Mouse (Mus musculus) hindbrain, postnatal 0 days (tissue): ENCODE data around the gene Nbea. TPM values are rescaled to one million over a fixed set of nuclear protein-coding genes. Genes with fewer than 3 reads are reported as not detected.

Source experiments
- ATAC-seq: fragments of 200-750 bp; cut with Nextera tagmentation; 2 replicates; pipeline ENCODE4 v1.8.0; 2017; ENCODE audit warnings: mild to moderate bottlenecking, moderate TSS enrichment, moderate library complexity
- DNase-seq: peaks from one replicate; pipeline ENCODE4 v3.0.0-alpha.2; 2015; ENCODE audit warnings: low spot score
- H3K27ac ChIP-seq: fragments of 300-500 bp; sonication (generic); 2 replicates; pipeline ENCODE4 v1.5.1; 2014; ENCODE audit warnings: mild to moderate bottlenecking
- H3K27me3 ChIP-seq: fragments of 300-500 bp; sonication (generic); 2 replicates; pipeline ENCODE4 v1.6.1; 2014; ENCODE audit warnings: low read length, mixed read lengths; ENCODE audit not compliant: insufficient read depth
- H3K36me3 ChIP-seq: fragments of 300-500 bp; sonication (generic); 2 replicates; pipeline ENCODE4 v1.6.1; 2014; ENCODE audit warnings: low read length, mixed read lengths; ENCODE audit not compliant: insufficient read depth
- H3K4me1 ChIP-seq: fragments of 300-500 bp; sonication (generic); 2 replicates; pipeline ENCODE4 v1.6.1; 2014; ENCODE audit warnings: antibody characterized with exemption, low read length, mixed read lengths; ENCODE audit not compliant: insufficient read depth
- H3K4me2 ChIP-seq: fragments of 300-500 bp; sonication (generic); 2 replicates; pipeline ENCODE4 v1.6.1; 2014; ENCODE audit warnings: low read depth, mild to moderate bottlenecking, low read length, moderate library complexity, mixed read lengths
- H3K4me3 ChIP-seq: fragments of 300-500 bp; sonication (generic); 2 replicates; pipeline ENCODE4 v1.5.1; 2014; ENCODE audit warnings: low read length
- H3K9ac ChIP-seq: fragments of 300-500 bp; sonication (generic); replicated peaks from 2 replicates; pipeline ENCODE4 v1.6.1; 2014; ENCODE audit warnings: mild to moderate bottlenecking, low read length, moderate library complexity, mixed read lengths
- H3K9me3 ChIP-seq: fragments of 300-500 bp; sonication (generic); 2 replicates; pipeline ENCODE4 v1.6.1; 2016; ENCODE audit warnings: low read length, mixed read lengths
- CTCF ChIP-seq: IDR thresholded peaks from 2 replicates; pipeline ENCODE4 v1.5.1; 2016; ENCODE audit warnings: antibody characterized with exemption, control low read depth, low read depth
- WGBS: fragments of 180-500 bp; shearing (Covaris S2); extraction: QIAGEN DNeasy Blood & Tissue Kit; methylation state at CpG from one replicate; pipeline ENCODE4 v1.1.7; 2014; 5-methylcytosine and 5-hydroxymethylcytosine counted together
- polyA plus RNA-seq: library from polyadenylated mRNA; unstranded; fragments of >200 nt; fragmentation: Nextera tagmentation; extraction: Ambion mirVana; gene quantifications from 2 replicates; pipeline ENCODE4 v1.2.1, GENCODE M21; 2015
- total RNA-seq: library from RNA; depleted of rRNA; stranded (reverse); fragments of >200 nt; gene quantifications from 2 replicates; pipeline ENCODE4 v1.2.3, GENCODE M21; 2014

Gene Nbea
- total and polyA plus RNA-seq, 2 experiments from 2014 or later, result 53.4 to 190 TPM

GRCm38 (mm10) chr3:55612459-55613115 lies 570.9 kb downstream of the Nbea start:
- H3K9ac ChIP-seq, result no peak overlapping the region
- no peak for TF ChIP-seq CTCF
- H3K27ac ChIP-seq, result no peak overlapping the region
- 67% methylated on average over 5 of the region's 5 CpGs for WGBS
- no peak for DNase-seq
- no peak overlapping the region for H3K4me3 ChIP-seq
- H3K27me3 ChIP-seq, result no peaks in the 10 kb centered on the region
- H3K4me1 ChIP-seq, result no peaks in the 10 kb centered on the region
- ATAC-seq, result no peak
- H3K9me3 ChIP-seq, result no peaks in the 10 kb centered on the region
- H3K4me2 ChIP-seq, result no peak overlapping the region
- no peaks in the 10 kb centered on the region for H3K36me3 ChIP-seq

- DNase-seq (no peak), ATAC-seq (no peak)
- TF ChIP-seq CTCF, result no peak
- Histone ChIP-seq H3K27ac (no peak overlapping the region), H3K27me3 (no peaks in the 10 kb centered on the region), H3K4me3 (no peak overlapping the region), H3K9ac (no peak overlapping the region), H3K36me3 (no peaks in the 10 kb centered on the region), H3K4me2 (no peak overlapping the region), H3K9me3 (no peaks in the 10 kb centered on the region), H3K4me1 (no peaks in the 10 kb centered on the region)
- WGBS, result 62% methylated on average over 5 of the region's 5 CpGs
Measured at GRCm38 (mm10) chr3:55612023-55612422, 571.5 kb downstream of the Nbea start.

- Histone ChIP-seq H3K27ac (no peak overlapping the region), H3K4me2 (no peak overlapping the region), H3K4me3 (no peak overlapping the region), H3K27me3 (no peaks in the 10 kb centered on the region), H3K9ac (no peak overlapping the region), H3K36me3 (no peaks in the 10 kb centered on the region), H3K4me1 (no peaks in the 10 kb centered on the region), H3K9me3 (no peaks in the 10 kb centered on the region)
- no peak for TF ChIP-seq CTCF
- ATAC-seq (no peak), DNase-seq (no peak)
- 89% methylated on average over 11 of the region's 12 CpGs for WGBS
Measured at GRCm38 (mm10) chr3:55610191-55610590, 573.3 kb downstream of the Nbea start.

GRCm38 (mm10) chr3:55600286-55600685 lies 583.2 kb downstream of the Nbea start:
- no peak for DNase-seq
- TF ChIP-seq CTCF, result no peak
- Histone ChIP-seq H3K4me3 (no peak overlapping the region), H3K27ac (no peak overlapping the region), H3K9me3 (no peaks in the 10 kb centered on the region), H3K36me3 (no peaks in the 10 kb centered on the region), H3K4me2 (no peak overlapping the region), H3K4me1 (no peaks in the 10 kb centered on the region; the same call in 1 of the 2 replicates), H3K27me3 (no peaks in the 10 kb centered on the region), H3K9ac (no peak overlapping the region)
- ATAC-seq, result peak; percentile 40; the same call in 1 of the 2 replicates
- 83% methylated on average over 2 of the region's 2 CpGs for WGBS

DNA sequence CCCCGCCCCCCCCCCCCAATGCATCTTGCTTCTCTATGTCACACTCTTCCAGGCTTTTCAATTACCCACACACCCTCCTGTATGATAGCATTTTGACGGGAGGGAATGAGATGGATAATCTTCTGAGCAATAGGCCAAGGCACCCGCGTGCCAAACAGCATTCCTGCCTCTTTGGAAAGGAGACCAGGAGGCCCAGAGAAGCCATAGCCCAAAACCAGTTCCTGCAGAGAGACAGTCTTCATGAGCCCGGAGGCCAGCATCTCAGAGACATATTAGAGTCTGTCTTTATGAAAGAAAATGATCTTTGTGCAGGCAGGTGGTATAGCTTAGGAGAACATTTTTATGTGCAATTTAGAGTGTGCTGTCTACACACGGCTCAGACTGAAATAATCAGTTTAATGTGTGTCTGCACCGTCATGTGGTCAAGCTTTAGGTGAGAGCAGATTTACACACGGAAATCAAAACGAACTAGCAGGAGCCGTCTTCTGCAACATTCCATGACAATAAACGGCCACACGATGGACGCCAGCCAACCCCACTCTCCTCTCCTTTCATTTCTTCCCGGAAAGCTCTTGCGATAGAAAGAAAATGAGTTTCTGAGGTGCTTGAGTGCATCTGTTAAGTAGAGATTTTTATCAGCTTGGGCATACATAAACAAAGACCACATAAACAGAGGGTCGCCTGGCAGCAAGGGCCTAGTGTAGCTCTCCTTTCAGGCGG lies 584.0 kb downstream of the Nbea start:
- Histone ChIP-seq H3K27ac (no peak overlapping the region), H3K4me2 (no peak overlapping the region), H3K27me3 (no peaks in the 10 kb centered on the region), H3K4me1 (no peaks in the 10 kb centered on the region; the same call in 1 of the 2 replicates), H3K9ac (no peak overlapping the region), H3K4me3 (no peak overlapping the region), H3K36me3 (no peaks in the 10 kb centered on the region), H3K9me3 (no peaks in the 10 kb centered on the region)
- no peak for DNase-seq
- 47% methylated on average over 17 of the region's 17 CpGs for WGBS
- TF ChIP-seq CTCF, result no peak
- peak; percentile 15; the same call in 1 of the 2 replicates for ATAC-seq

- H3K27ac ChIP-seq, result no peak overlapping the region
- no peak overlapping the region for H3K9ac ChIP-seq
- 79% methylated on average over 2 of the region's 2 CpGs for WGBS
- no peaks in the 10 kb centered on the region for H3K36me3 ChIP-seq
- H3K9me3 ChIP-seq, result no peaks in the 10 kb centered on the region
- no peak for ATAC-seq
- H3K27me3 ChIP-seq, result no peaks in the 10 kb centered on the region
- H3K4me1 ChIP-seq, result no peaks in the 10 kb centered on the region; the same call in 1 of the 2 replicates
- H3K4me2 ChIP-seq, result no peak overlapping the region
- no peak for TF ChIP-seq CTCF
- no peak overlapping the region for H3K4me3 ChIP-seq
- DNase-seq, result no peak
Measured at GRCm38 (mm10) chr3:55598681-55599080, 584.8 kb downstream of the Nbea start.

DNA sequence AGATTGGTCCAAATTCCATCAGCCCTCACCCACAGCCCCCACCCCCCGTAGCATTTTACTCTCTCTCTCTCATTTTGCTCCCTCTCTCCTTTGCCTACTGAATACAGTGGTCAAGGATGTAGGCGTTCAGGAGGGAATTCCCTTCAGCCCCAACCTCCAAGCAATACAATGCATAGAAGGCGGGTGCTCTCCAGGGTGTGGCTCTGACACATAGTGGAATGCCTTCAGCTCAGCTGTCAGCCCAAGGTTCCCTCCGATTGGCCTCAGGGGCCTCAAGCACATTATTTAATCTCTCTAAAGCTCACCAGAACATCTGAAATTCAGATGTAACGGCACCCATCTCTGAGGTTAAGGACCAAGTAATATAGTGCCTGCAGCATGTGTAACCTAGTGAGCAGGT lies 590.2 kb downstream of the Nbea start:
- H3K4me1 ChIP-seq, result peaks cover 5% of the 10 kb centered on the region
- H3K36me3 ChIP-seq, result no peaks in the 10 kb centered on the region
- no peaks in the 10 kb centered on the region for H3K9me3 ChIP-seq
- ATAC-seq, result no peak
- no peak for TF ChIP-seq CTCF
- H3K27ac ChIP-seq, result no peak overlapping the region
- H3K4me2 ChIP-seq, result no peak overlapping the region
- no peak overlapping the region for H3K9ac ChIP-seq
- no peak overlapping the region for H3K4me3 ChIP-seq
- WGBS, result 71% methylated on average over 5 of the region's 5 CpGs
- no peak for DNase-seq
- no peaks in the 10 kb centered on the region for H3K27me3 ChIP-seq
